Mouse (Mus musculus): ENCODE data around the gene A530016L24Rik.
A peak's percentile ranks its signal among the peaks of the same experiment; 100 is the strongest.

Gene A530016L24Rik

GRCm38 (mm10) chr12:112503003-112503771 is 13.9 kb downstream of the A530016L24Rik start:
- no peak for DNase-seq (ENCODE audit: low spot score in 2 of 2)

- DNase-seq (ENCODE audit: low spot score in 2 of 2), result no peak
These were observed 17.0 kb downstream of the A530016L24Rik start for GRCm38 (mm10) chr12:112506267-112506666.

DNA sequence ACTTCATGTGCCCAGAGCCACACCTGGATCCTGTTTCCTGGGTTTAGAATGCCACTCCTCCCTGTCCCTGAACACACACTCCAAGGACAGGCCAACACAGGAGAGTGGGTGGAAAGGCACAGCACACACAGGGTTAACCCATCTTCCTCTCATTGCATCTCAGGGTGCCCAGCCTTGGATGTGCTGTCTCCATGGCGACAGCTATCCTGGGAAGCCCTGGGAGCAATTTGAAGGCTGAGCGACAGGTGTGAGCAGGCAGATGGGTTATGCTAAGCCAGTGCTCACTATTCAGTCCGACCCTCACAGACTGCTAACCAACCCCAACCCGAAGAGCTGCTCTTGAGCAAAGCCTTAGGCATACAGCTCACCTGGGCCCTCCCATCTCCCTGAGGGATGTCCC is 18.0 kb downstream of the A530016L24Rik start:
- no peak for DNase-seq (ENCODE audit: low spot score in 2 of 2)

GRCm38 (mm10) chr12:112507984-112508383 is 18.7 kb downstream of the A530016L24Rik start:
- no peak for DNase-seq (ENCODE audit: low spot score in 2 of 2)

DNA sequence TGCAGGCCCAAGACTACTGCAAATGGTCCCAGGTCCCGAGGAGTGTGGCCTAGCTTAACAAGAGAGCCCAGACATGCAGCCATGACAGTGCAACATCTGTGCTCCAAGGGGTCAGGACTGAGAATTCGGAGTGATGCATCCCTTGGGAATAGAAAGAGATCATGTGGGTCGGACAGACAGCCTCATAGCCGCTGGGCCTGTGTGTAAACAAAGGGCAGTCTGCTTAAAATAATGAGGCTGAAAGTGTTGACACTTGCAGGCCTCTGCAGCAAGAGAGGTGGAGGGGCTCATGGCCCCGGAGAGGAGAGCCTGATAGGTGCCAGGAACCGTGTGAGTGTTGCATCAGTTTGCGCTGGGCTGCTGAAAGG is 21.1 kb downstream of the A530016L24Rik start:
- DNase-seq (ENCODE audit: low spot score in 2 of 2), result no peak

DNA sequence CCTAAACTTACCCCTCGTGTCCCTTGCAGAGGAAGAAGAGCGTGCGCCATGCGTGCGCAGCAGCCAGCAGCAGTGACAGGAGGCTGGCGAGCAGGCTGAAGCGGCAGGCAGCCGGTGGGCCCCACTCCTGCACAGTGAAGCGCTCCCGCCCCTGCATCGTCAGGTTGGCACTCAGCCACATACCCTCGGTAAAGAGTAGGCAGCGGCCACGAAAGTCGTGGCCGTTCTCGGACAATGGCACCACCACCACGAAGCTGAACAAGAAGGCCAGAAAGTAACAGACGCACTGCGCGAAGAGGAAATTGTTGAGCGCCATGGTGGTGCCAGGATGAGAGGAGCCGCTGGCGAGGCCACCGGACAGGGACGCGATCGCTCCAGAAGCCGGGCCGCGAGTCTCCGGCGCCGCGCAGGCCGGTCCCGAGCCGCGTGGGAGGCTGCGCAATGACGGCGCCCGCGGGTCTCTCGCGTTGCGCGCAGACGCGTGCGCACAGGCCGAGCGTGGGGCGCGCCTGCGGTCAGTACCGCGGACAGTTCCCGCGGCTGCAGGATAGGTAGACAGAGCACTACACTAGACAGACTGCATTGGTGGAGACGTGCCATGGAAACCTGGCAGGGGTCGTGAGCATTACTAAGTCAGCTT is 21.6 kb downstream of the A530016L24Rik start:
- DNase-seq (ENCODE audit: low spot score in 2 of 2), result no peak

GRCm38 (mm10) chr12:112514897-112515296 is 25.6 kb downstream of the A530016L24Rik start:
- no peak for DNase-seq (ENCODE audit: low spot score in 2 of 2)

GRCm38 (mm10) chr12:112516697-112517337 is 27.6 kb downstream of the A530016L24Rik start, which contains the start of gene Tmem179:
Tmem179 (minus strand) TSS chr12:112516747.
- peak in 1 of 2 experiments; percentile 26 for DNase-seq (ENCODE audit: low spot score in 2 of 2)

DNA sequence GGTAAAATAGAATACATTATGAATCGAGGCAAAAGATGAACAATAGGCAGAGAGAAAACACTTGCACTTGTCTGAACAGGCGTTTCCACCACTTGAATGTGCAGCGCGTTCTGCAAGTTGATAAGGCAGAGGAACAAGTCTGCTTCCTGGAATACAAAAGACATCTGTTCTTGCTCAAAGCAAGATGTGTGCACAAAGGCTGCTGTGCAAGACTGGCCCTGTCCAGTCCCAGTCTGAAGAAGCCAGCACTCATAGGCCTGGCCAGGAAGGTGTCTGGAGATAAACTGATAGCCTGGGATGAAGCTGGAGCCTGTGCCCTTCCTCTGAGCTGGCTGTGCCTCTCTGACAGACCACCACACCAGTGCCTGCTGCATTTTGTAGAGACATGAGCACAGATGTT is 28.9 kb downstream of the A530016L24Rik start:
- no peak for DNase-seq (ENCODE audit: low spot score in 2 of 2)

DNA sequence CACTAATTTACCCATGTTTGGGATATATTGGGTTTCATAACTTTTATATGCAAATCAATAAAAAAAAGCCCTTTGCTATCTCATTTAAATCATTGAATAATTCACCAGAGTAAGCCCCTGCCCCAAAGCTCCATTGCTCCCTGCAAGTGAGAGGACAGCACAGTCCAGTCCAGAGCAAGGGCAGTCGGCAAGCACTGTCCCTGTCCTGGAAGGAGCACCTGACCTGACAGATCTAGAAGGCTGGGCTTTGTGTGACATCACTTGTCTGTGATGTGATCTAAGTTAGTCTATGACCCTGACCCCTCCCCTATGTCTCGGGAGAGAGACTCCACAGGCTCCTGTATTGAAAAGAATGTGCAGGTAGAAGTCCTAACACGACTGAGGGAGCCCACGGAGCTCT is 44.5 kb downstream of the A530016L24Rik start:
- no peak for DNase-seq (ENCODE audit: low spot score in 2 of 2)

DNA sequence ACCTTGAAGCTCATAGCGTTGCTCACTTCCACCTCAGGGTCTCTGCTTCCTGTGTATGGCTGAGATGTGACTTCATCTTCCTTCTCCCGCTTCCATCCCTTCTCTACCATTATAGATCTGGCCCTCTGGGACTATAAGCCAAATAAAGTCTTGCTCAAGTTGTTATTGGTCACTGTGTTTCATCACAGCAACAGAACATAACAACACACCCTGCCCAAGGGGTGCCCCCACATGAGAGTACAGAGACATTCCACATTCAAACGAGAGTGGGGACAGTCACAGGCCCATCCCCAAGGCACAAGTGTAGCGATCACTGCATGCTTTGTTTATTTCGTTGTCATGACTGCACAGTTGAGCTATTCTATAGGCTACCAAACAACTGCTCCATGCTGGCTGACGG is 48.0 kb downstream of the A530016L24Rik start:
- DNase-seq (ENCODE audit: low spot score in 2 of 2), result no peak

DNA sequence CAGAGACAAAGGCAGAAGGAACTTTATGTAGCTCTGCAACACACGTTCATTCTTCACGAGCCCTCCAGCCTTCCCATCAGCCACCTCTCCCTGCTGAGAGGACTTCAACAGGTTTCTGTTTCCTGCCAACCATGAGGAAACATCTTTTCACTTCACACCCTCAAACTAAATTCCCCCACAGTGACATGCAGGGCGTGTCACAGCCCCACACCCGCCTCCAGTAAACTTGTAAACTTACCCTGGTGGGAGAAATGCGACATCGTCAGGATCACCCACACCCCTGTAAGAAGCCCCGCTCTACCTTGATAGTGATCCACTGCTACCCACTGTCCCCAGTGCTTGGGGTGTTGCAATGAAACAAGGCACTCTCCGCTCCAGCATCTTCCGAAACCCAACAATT is 49.1 kb downstream of the A530016L24Rik start:
- no peak for DNase-seq (ENCODE audit: low spot score in 2 of 2)

GRCm38 (mm10) chr12:112539466-112539965 is 50.3 kb downstream of the A530016L24Rik start:
- no peak for DNase-seq (ENCODE audit: low spot score in 2 of 2)

- no peak for DNase-seq (ENCODE audit: low spot score in 2 of 2)
These were observed 51.1 kb downstream of the A530016L24Rik start for GRCm38 (mm10) chr12:112540321-112540720.

- no peak for DNase-seq (ENCODE audit: low spot score in 2 of 2)
These were observed 52.3 kb downstream of the A530016L24Rik start for GRCm38 (mm10) chr12:112541483-112542091.

DNA sequence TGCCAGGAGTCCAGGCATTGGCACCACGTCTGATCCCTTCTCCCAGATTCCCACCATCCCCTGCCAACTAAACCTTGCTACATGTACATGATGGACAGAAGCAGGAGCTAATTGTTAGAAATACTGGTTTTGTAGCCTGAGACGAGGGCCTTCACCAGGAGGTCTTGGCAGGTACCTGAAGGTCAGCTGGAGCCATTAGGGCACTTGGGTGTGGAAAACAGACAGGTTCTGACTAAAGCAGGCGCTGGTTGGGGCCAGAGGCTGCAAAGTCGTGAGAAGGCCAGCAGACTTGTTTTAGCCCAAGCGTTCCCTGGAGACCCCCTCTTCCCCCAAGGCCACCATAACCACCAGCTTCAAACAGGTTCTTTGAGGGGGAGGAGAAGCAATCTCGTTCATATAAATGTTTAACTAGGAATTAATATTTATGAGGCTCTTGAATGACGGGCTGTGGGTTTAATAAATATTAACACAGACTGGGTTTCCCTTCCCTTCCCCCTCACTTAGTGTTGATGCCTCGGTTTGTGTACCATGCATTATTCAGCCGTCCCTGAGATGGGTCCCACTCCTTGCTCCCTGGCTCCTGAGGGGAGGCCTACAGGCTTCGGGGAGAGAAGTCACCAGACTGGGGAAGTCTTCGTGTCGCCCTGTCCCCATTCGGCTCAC is 53.1 kb downstream of the A530016L24Rik start:
- DNase-seq (ENCODE audit: low spot score in 2 of 2), result no peak

GRCm38 (mm10) chr12:112542920-112543300 is 53.7 kb downstream of the A530016L24Rik start:
- peak; percentile 68 to 93 for DNase-seq (ENCODE audit: low spot score in 2 of 2)

DNA sequence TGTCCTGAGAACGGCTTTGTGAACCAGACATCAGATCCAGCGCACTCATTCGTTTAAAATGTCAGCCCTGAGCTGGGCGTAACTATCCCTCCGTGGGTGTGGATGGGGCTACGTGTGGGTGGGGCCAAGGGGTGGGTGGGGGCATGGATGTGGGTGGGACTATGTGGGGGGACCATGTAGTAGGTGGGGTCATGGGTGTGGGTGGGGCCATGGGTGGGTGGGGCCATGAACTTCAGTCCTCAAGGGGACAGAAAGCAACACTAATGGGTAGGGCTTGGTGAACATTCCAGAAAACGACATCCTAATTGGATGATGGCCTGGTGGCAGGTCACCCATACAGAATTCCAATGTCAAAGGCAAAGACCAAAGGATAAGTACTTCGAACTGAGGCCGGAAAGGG is 54.7 kb downstream of the A530016L24Rik start:
- no peak for DNase-seq (ENCODE audit: low spot score in 2 of 2)

DNA sequence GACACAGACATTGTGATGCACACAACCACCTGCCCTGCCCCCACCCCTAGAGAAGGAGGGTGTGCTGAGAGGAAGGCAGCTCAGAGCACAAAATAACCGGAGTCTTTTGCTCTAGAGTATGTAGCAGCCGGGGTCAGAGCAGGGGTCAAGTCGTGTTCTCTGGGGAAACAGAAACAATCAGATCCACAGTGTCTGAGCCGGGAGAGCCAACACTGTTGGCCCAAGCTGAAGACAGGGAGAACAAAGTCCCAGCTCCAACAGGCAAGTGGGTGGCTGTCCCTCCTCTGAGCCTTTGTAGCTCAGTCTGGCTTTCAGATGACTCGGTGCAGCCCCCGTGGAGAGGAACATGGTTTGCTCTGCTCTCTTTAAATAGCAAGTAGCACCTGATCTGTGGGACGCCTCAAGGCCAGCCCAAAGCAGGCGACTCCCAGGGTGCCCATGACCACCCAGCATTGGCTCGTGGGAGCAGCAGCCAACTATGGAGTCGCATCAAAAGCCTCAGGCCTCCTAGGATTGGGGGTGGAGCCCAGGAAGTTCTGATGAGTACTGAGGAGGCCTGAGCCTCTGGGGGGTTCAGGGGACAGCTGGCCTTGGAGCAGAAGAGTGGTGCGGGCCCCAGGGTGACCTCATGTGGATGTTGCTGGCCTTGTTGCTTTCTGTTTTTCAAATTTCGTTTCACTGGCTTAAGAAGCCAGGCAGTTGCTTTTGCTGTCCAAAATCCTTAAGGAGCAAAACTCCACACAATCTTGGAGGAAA is 55.9 kb downstream of the A530016L24Rik start:
- no peak for DNase-seq (ENCODE audit: low spot score in 2 of 2)

GRCm38 (mm10) chr12:112546110-112546509 is 56.9 kb downstream of the A530016L24Rik start:
- no peak for DNase-seq (ENCODE audit: low spot score in 2 of 2)

GRCm38 (mm10) chr12:112549287-112549686 is 60.0 kb downstream of the A530016L24Rik start:
- DNase-seq (ENCODE audit: low spot score in 2 of 2), result no peak

Measured in spleen, postnatal 4 days (tissue).